Mouse (Mus musculus) heart, postnatal 0 days (tissue): Measurements from ENCODE around the gene Nrxn3. TPM values are rescaled to one million over a fixed set of nuclear protein-coding genes. Genes with fewer than 3 reads are reported as not detected.

ENCODE experiments used
- ATAC-seq: fragments of 200-750 bp; cut with Nextera tagmentation; 2 replicates; pipeline ENCODE4 v1.8.0; 2017; ENCODE audit warnings: low read depth, moderate number of reproducible peaks, moderate library complexity; ENCODE audit not compliant: insufficient read depth
- DNase-seq: peaks from one replicate; pipeline ENCODE4 v3.0.0-alpha.2; 2016; ENCODE audit warnings: low spot score
- H3K27ac ChIP-seq: fragments of 300-500 bp; sonication (generic); 2 replicates; pipeline ENCODE4 v1.5.1; 2014; ENCODE audit warnings: low read depth, mild to moderate bottlenecking
- H3K27me3 ChIP-seq: fragments of 300-500 bp; sonication (generic); 2 replicates; pipeline ENCODE4 v1.6.1; 2014; ENCODE audit warnings: low read length, mixed read lengths; ENCODE audit not compliant: control insufficient read depth, insufficient read depth
- H3K36me3 ChIP-seq: fragments of 300-500 bp; sonication (generic); replicated peaks from 2 replicates; pipeline ENCODE4 v1.6.1; 2014; ENCODE audit warnings: low read length, mixed read lengths; ENCODE audit not compliant: control insufficient read depth, insufficient read depth
- H3K4me1 ChIP-seq: fragments of 300-500 bp; sonication (generic); 2 replicates; pipeline ENCODE4 v1.6.1; 2014; ENCODE audit warnings: antibody characterized with exemption; ENCODE audit not compliant: control insufficient read depth, insufficient read depth
- H3K4me2 ChIP-seq: fragments of 300-500 bp; sonication (generic); 2 replicates; pipeline ENCODE4 v1.6.1; 2014; ENCODE audit warnings: low read depth, mild to moderate bottlenecking, low read length, moderate library complexity
- H3K4me3 ChIP-seq: fragments of 300-500 bp; sonication (generic); 2 replicates; pipeline ENCODE4 v1.5.1; 2014; ENCODE audit warnings: low read depth, low read length
- H3K9ac ChIP-seq: fragments of 300-500 bp; sonication (generic); replicated peaks from 2 replicates; pipeline ENCODE4 v1.6.1; 2014; ENCODE audit warnings: low read depth, low read length, mixed read lengths
- H3K9me3 ChIP-seq: fragments of 300-500 bp; sonication (generic); replicated peaks from 2 replicates; pipeline ENCODE4 v1.6.1; 2016; ENCODE audit warnings: low read length; ENCODE audit not compliant: control insufficient read depth
- CTCF ChIP-seq: IDR thresholded peaks from 2 replicates; pipeline ENCODE4 v1.5.1; 2016; ENCODE audit warnings: antibody characterized with exemption, control low read depth, low read depth
- EP300 ChIP-seq: IDR thresholded peaks from 2 replicates; pipeline ENCODE4 v1.6.1; 2016; ENCODE audit warnings: antibody characterized with exemption, low read depth
- whole genome bisulfite sequencing: fragments of 180-500 bp; shearing (Covaris S2); extraction: QIAGEN DNeasy Blood & Tissue Kit; methylation state at CpG from one replicate; pipeline ENCODE4 v1.1.7; 2014; 5-methylcytosine and 5-hydroxymethylcytosine counted together
- polyA plus RNA-seq: library from polyadenylated mRNA; unstranded; fragments of >200 nt; fragmentation: Nextera tagmentation; extraction: Ambion mirVana; gene quantifications from 2 replicates; pipeline ENCODE4 v1.2.1, GENCODE M21; 2015
- total RNA-seq: library from RNA; depleted of rRNA; stranded (reverse); fragments of >200 nt; gene quantifications from 2 replicates; pipeline ENCODE4 v1.2.3, GENCODE M21; 2014; ENCODE audit warnings: low replicate concordance

The Nrxn3 gene
- total and polyA plus RNA-seq, 2 experiments from 2014 or later, result 1.0 to 1.8 TPM

DNA sequence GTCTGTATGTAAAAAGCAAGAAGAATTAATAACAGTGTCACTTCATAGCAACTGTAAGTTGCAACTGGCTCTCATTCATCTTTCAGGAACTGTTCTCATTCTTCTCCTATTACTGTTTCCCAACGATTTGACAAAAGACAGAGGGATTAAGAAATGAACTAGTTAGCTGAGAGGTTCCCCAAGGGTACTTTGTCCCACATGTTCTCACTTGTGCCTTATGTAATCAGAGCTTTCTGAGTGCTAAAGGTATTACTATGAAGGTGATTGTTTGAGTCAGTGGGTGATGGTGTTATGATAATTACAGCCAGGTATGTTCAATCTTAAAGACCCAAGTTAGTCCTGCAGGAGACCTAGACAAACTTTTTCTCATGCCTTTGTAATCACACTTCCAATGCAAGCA lies 918.8 kb downstream of the Nrxn3 start:
- H3K9me3 ChIP-seq, result no peaks in the 10 kb centered on the region
- no peaks in the 10 kb centered on the region for H3K27me3 ChIP-seq
- DNase-seq, result no peak
- no peak overlapping the region for H3K9ac ChIP-seq
- no peak overlapping the region for H3K4me2 ChIP-seq
- TF ChIP-seq CTCF, result no peak
- ATAC-seq, result no peak
- no peaks in the 10 kb centered on the region for H3K4me1 ChIP-seq
- H3K36me3 ChIP-seq, result no peaks in the 10 kb centered on the region
- WGBS, result 22% methylated on average over 1 of the region's 1 CpGs
- no peak overlapping the region for H3K27ac ChIP-seq
- no peak overlapping the region for H3K4me3 ChIP-seq

DNA sequence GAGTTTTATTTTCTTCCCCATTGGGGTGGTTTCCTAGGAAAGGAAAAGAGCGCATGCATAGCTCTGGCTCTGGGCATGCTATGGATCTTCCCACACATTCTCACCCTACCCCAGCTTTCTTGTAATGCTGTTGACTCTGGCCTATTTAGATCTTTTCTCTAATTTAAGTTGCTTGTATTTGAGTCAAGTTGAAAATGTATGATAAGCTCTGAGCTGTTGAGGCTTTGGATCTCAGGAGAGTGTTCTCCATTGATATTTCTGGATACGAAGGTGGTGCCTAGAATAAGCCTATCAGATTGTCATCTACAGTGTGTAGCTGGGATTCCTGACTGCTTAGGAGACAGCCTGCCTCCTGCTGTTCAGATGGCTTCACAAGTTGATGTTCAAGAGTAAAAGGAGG lies 930.5 kb downstream of the Nrxn3 start:
- Histone ChIP-seq H3K4me3 (no peak overlapping the region), H3K9ac (no peak overlapping the region), H3K27ac (no peak overlapping the region), H3K9me3 (no peaks in the 10 kb centered on the region), H3K36me3 (no peaks in the 10 kb centered on the region), H3K4me2 (no peak overlapping the region), H3K4me1 (no peaks in the 10 kb centered on the region), H3K27me3 (no peaks in the 10 kb centered on the region)
- TF ChIP-seq EP300, result no peak
- no peak for TF ChIP-seq CTCF
- WGBS, result 77% methylated on average over 2 of the region's 2 CpGs
- ATAC-seq, result no peak
- no peak for DNase-seq

DNA sequence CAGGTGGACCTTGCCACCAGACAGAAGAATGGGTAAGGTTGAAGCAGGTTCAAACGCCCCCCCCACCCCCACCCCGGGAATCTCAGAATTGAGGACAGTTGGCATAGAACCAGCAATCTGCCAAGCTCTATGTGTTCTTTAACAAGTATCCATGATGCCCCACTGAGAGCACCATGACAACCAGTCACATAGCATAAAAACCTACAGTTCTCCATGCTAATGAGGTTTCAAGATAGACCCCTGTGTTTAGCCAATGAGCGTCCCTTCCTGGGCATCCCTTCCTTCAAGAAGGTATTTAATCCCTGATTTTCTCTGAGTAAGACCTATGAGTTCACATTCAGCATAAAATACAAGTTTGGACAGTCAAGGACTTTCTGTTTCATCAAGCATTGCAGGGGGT lies 938.5 kb downstream of the Nrxn3 start:
- Histone ChIP-seq H3K27me3 (no peaks in the 10 kb centered on the region), H3K36me3 (no peaks in the 10 kb centered on the region), H3K4me1 (no peaks in the 10 kb centered on the region), H3K4me3 (no peak overlapping the region), H3K9me3 (no peaks in the 10 kb centered on the region), H3K9ac (no peak overlapping the region), H3K4me2 (no peak overlapping the region), H3K27ac (no peak overlapping the region)
- no peak for DNase-seq
- no peak for TF ChIP-seq EP300
- TF ChIP-seq CTCF, result no peak
- WGBS, result 64% methylated on average over 3 of the region's 3 CpGs
- no peak for ATAC-seq

- Histone ChIP-seq H3K9me3 (no peaks in the 10 kb centered on the region), H3K36me3 (no peaks in the 10 kb centered on the region), H3K4me3 (no peak overlapping the region), H3K27ac (no peak overlapping the region), H3K9ac (no peak overlapping the region), H3K4me1 (no peaks in the 10 kb centered on the region), H3K27me3 (no peaks in the 10 kb centered on the region), H3K4me2 (no peak overlapping the region)
- ATAC-seq (no peak), DNase-seq (no peak)
- TF ChIP-seq CTCF, result no peak
- no peak for TF ChIP-seq EP300
- WGBS, result 63% methylated on average over 2 of the region's 2 CpGs
Observed at GRCm38 (mm10) chr12:89668856-89669255, 946.2 kb downstream of the Nrxn3 start.

- ATAC-seq (no peak), DNase-seq (no peak)
- Histone ChIP-seq H3K27me3 (no peaks in the 10 kb centered on the region), H3K27ac (no peak overlapping the region), H3K4me1 (no peaks in the 10 kb centered on the region), H3K4me2 (no peak overlapping the region), H3K9me3 (no peaks in the 10 kb centered on the region), H3K9ac (no peak overlapping the region), H3K4me3 (no peak overlapping the region), H3K36me3 (no peaks in the 10 kb centered on the region)
- TF ChIP-seq CTCF (no peak), EP300 (no peak)
- WGBS, result 61% methylated on average over 2 of the region's 2 CpGs
Observed at GRCm38 (mm10) chr12:89672819-89673218, 950.1 kb downstream of the Nrxn3 start.

DNA sequence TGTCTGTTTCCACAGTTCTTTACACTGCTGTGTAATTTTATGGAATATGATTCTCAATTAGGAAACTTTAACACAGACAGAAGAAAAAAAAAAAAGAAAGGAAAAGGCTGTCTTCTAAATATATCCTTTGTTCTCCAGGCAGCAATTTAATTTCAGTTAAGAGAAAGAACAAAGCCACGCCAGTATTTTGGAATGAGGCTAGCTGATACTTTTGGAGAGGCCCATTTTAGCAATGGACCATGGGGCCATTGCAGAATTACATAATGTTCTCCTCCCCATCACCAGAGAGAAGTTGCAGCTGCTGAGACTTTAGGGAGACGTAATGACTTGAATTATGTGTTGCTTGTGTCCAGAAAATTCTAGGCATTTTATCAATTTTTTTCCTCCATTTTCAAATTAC lies 963.0 kb downstream of the Nrxn3 start:
- H3K27ac ChIP-seq, result no peak overlapping the region
- no peaks in the 10 kb centered on the region for H3K27me3 ChIP-seq
- ATAC-seq, result no peak
- H3K4me2 ChIP-seq, result no peak overlapping the region
- no peak for DNase-seq
- no peaks in the 10 kb centered on the region for H3K36me3 ChIP-seq
- H3K9ac ChIP-seq, result no peak overlapping the region
- TF ChIP-seq CTCF (no peak), EP300 (no peak)
- WGBS, result 59% methylated on average over 2 of the region's 2 CpGs
- no peaks in the 10 kb centered on the region for H3K4me1 ChIP-seq
- no peaks in the 10 kb centered on the region for H3K9me3 ChIP-seq
- no peak overlapping the region for H3K4me3 ChIP-seq
